Mouse (Mus musculus) kidney, embryonic 15.5 days (tissue): ENCODE measurements at regions not wholly inside any gene's neighbourhood (a gene's known extent, or its start where the extent isn't known, plus 50 kb on each side); places are given as distances from the start of the nearest gene placed in this dataset.
A peak's percentile ranks its signal among the peaks of the same experiment; 100 is the strongest.

Experiments
- ATAC-seq: fragments of 200-750 bp; cut with Nextera tagmentation; replicated peaks from 2 replicates; pipeline ENCODE4 v1.8.0; 2017; ENCODE audit warnings: moderate TSS enrichment; ENCODE audit not compliant: low FRiP score
- H3K27ac ChIP-seq: fragments of 300-500 bp; sonication (generic); 2 replicates; pipeline ENCODE4 v1.5.1; 2015; ENCODE audit warnings: mild to moderate bottlenecking, inconsistent platforms
- H3K27me3 ChIP-seq: fragments of 300-500 bp; sonication (generic); 2 replicates; pipeline ENCODE4 v1.6.1; 2015; ENCODE audit warnings: inconsistent platforms
- H3K36me3 ChIP-seq: fragments of 300-500 bp; sonication (generic); 2 replicates; pipeline ENCODE4 v1.6.1; 2015; ENCODE audit warnings: inconsistent platforms
- H3K4me1 ChIP-seq: fragments of 300-500 bp; sonication (generic); 2 replicates; pipeline ENCODE4 v1.6.1; 2015; ENCODE audit warnings: inconsistent platforms
- H3K4me2 ChIP-seq: fragments of 300-500 bp; sonication (generic); 2 replicates; pipeline ENCODE4 v1.6.1; 2015; ENCODE audit warnings: moderate library complexity, mild to moderate bottlenecking, inconsistent platforms
- H3K4me3 ChIP-seq: fragments of 300-500 bp; sonication (generic); replicated peaks from 2 replicates; pipeline ENCODE4 v1.5.1; 2015; ENCODE audit warnings: mild to moderate bottlenecking, inconsistent platforms
- H3K9ac ChIP-seq: fragments of 300-500 bp; sonication (generic); 2 replicates; pipeline ENCODE4 v1.6.1; 2015; ENCODE audit warnings: mild to moderate bottlenecking, inconsistent platforms
- H3K9me3 ChIP-seq: fragments of 300-500 bp; sonication (generic); replicated peaks from 2 replicates; pipeline ENCODE4 v1.6.1; 2016; ENCODE audit warnings: inconsistent platforms
- WGBS: fragments of 180-500 bp; shearing (Covaris S2); methylation state at CpG from one replicate; pipeline ENCODE4 v1.1.7; 2015; ENCODE audit warnings: mixed read lengths; 5-methylcytosine and 5-hydroxymethylcytosine counted together

- WGBS = 74% methylated on average over 1 of the region's 1 CpGs
Observed at GRCm38 (mm10) chr1:19528871-19529270, 320.2 kb downstream of the Tfap2b start.

DNA sequence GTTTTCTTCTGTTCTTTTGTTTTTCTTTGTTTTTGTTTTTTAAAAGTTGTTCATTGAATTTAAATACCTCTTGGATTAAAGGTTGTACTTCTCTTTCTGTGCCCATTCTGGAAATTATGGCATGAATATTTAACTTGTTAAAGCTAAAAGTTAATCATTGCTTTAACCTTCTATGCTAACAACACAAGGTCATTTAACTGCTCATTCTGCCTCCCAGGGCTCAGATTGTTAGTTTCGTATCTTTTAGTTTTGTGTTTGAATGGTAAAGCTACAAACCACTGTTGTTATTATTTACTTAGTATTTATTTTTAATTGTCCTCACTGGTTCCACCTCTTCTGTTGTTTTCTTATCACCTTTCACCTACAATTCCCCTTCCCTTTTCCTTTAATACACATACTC is 322.7 kb downstream of the Tfap2b start:
- Histone ChIP-seq H3K4me3 (no peak overlapping the region), H3K36me3 (no peaks in the 10 kb centered on the region), H3K4me1 (no peaks in the 10 kb centered on the region), H3K9ac (no peak overlapping the region), H3K27me3 (no peaks in the 10 kb centered on the region), H3K9me3 (no peaks in the 10 kb centered on the region), H3K4me2 (no peak overlapping the region), H3K27ac (peak overlapping the region; percentile 62; the same call in 1 of the 2 replicates)
- WGBS = 55% methylated on average over 1 of the region's 1 CpGs
- no peak for ATAC-seq

More at GRCm38 (mm10) chr1:19528871-19529270, 320.2 kb downstream of the Tfap2b start:
- H3K36me3 ChIP-seq = no peaks in the 10 kb centered on the region
- no peak for ATAC-seq
- no peak overlapping the region for H3K4me3 ChIP-seq
- H3K9me3 ChIP-seq = no peaks in the 10 kb centered on the region
- H3K27ac ChIP-seq = no peak overlapping the region
- H3K27me3 ChIP-seq = no peaks in the 10 kb centered on the region
- H3K4me1 ChIP-seq = no peaks in the 10 kb centered on the region
- H3K9ac ChIP-seq = no peak overlapping the region
- H3K4me2 ChIP-seq = no peak overlapping the region

DNA sequence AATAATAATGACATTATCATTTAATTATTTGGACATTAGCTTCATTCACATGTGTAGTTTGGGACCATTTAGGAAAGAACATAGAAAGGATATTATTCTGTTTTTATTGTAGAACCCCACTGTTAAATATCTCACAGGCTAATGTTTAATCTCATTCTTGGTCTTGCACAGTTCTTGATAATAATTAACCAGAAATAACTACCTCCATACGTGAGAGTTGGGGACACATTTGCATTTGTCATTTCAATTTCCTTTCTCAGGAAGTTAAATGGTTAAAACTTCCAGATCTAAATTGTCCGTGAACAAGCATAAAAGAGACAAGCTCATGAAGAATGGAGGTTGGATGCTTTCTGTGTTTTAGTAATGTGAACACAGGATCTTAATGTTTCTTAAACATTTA is 326.3 kb downstream of the Tfap2b start:
- no peak overlapping the region for H3K4me3 ChIP-seq
- H3K9ac ChIP-seq = no peak overlapping the region
- H3K27me3 ChIP-seq = no peaks in the 10 kb centered on the region
- peak; percentile 71; the same call in 1 of the 2 replicates for ATAC-seq
- H3K27ac ChIP-seq = 0 out of 2 replicates have a peak overlapping the region, but pooled peaks have one; percentile 41
- WGBS = 23% methylated on average over 2 of the region's 2 CpGs
- H3K4me2 ChIP-seq = no peak overlapping the region
- H3K4me1 ChIP-seq = no peaks in the 10 kb centered on the region
- no peaks in the 10 kb centered on the region for H3K36me3 ChIP-seq
- no peaks in the 10 kb centered on the region for H3K9me3 ChIP-seq

DNA sequence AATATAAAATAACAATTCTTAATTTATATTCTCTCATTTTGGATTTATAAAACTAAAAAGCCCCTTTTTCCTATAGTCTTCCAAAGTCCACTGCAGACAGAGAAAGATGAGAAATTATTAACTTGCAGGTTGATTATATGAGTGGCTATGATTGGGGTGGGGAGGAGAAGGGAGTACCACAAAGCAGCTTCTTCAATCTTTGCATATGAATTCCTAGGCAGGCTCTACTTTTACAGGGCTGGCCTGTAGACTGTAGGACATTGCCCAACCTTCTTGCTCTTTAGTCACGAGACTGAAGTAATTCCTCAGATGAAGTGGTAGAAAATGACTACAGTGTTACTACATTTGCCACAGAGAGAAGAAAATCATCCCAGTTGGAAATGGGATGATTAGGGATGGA is 334.3 kb downstream of the Tfap2b start:
- 63% methylated on average over 1 of the region's 1 CpGs for WGBS
- no peaks in the 10 kb centered on the region for H3K4me1 ChIP-seq
- no peak overlapping the region for H3K4me3 ChIP-seq
- H3K27me3 ChIP-seq = no peaks in the 10 kb centered on the region
- H3K9ac ChIP-seq = no peak overlapping the region
- no peak overlapping the region for H3K4me2 ChIP-seq
- H3K36me3 ChIP-seq = no peaks in the 10 kb centered on the region
- H3K27ac ChIP-seq = no peak overlapping the region
- H3K9me3 ChIP-seq = no peaks in the 10 kb centered on the region
- no peak for ATAC-seq

- Histone ChIP-seq H3K9ac (no peak overlapping the region), H3K36me3 (no peaks in the 10 kb centered on the region), H3K4me3 (no peak overlapping the region), H3K4me2 (no peak overlapping the region), H3K27me3 (no peaks in the 10 kb centered on the region), H3K9me3 (no peaks in the 10 kb centered on the region), H3K4me1 (no peaks in the 10 kb centered on the region), H3K27ac (no peak overlapping the region)
- ATAC-seq = no peak
- 60% methylated on average over 3 of the region's 3 CpGs for WGBS
Observed at GRCm38 (mm10) chr1:19565755-19566154, 357.0 kb downstream of the Tfap2b start.

GRCm38 (mm10) chr1:19583071-19584034 is 374.6 kb downstream of the Tfap2b start:
- no peaks in the 10 kb centered on the region for H3K36me3 ChIP-seq
- WGBS = 64% methylated on average over 12 of the region's 12 CpGs
- H3K4me2 ChIP-seq = no peak overlapping the region
- H3K4me1 ChIP-seq = no peaks in the 10 kb centered on the region
- H3K27me3 ChIP-seq = no peaks in the 10 kb centered on the region
- ATAC-seq = no peak
- H3K27ac ChIP-seq = no peak overlapping the region
- H3K4me3 ChIP-seq = no peak overlapping the region
- no peaks in the 10 kb centered on the region for H3K9me3 ChIP-seq
- no peak overlapping the region for H3K9ac ChIP-seq

DNA sequence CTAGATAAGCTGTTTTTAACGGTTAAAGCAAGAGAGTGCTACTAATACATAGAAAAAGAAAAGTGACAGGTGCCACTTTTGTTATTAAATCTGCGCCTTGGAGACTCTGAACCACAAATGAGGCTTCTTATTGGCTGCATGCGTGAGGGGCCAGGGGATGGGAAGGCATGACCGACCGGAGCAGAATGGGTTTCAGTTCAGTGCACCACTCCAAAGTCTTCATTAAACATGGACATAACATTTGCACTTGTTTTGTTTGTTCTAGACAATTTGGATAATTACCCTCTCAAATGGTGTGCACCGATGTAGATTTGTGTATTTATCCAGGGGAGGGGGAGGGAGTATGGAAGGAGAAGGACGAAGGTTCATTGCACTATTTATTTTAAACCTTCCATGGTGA is 396.8 kb downstream of the Tfap2b start:
- Histone ChIP-seq H3K4me1 (no peaks in the 10 kb centered on the region), H3K9ac (no peak overlapping the region), H3K4me2 (no peak overlapping the region), H3K36me3 (no peaks in the 10 kb centered on the region), H3K27ac (no peak overlapping the region), H3K27me3 (no peaks in the 10 kb centered on the region), H3K4me3 (no peak overlapping the region), H3K9me3 (no peaks in the 10 kb centered on the region)
- WGBS = 59% methylated on average over 7 of the region's 7 CpGs
- peak; percentile 71 for ATAC-seq

DNA sequence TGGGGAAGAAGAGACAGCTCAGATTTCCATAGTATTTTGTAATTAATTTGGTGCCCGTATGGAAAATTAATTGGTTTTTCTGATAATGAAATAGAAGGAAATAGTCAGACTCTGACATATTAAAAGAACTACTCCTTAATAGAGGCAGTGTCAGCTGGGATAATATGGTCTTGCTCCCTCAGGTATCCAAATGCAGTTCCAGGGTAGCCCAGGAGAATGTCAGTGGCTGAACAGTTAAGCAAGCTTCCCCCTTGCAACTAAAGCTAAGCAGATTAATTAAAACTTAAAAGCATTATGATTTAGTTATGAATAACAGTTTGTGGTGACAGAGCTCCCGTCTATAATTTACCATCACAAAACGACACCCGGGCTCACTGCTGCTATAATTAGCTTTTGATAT is 407.0 kb downstream of the Tfap2b start:
- H3K9me3 ChIP-seq = no peaks in the 10 kb centered on the region
- WGBS = 74% methylated on average over 4 of the region's 4 CpGs
- H3K4me3 ChIP-seq = no peak overlapping the region
- no peaks in the 10 kb centered on the region for H3K27me3 ChIP-seq
- no peak for ATAC-seq
- H3K4me1 ChIP-seq = no peaks in the 10 kb centered on the region
- no peak overlapping the region for H3K4me2 ChIP-seq
- no peak overlapping the region for H3K9ac ChIP-seq
- H3K36me3 ChIP-seq = no peaks in the 10 kb centered on the region
- no peak overlapping the region for H3K27ac ChIP-seq

DNA sequence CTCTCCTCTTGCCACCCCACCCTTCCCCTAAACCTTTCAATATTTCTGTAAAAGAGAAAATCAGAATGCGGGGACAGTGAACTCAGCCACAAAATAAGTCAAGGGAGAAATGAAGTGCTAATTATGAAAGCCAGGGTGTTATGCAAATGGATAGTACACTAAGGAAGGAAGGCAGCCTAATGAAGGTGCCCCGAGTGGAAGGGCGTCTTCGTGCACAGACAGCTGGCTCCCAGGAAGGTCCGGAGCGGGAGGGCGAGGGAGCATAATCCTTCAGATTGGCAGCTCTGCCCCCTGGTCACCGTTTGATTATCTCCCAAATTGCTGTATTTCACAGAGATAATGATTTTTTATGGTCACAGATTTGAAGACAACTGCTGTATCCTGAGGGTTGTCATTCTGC is 430.4 kb downstream of the Tfap2b start:
- Histone ChIP-seq H3K4me2 (no peak overlapping the region), H3K27me3 (no peaks in the 10 kb centered on the region), H3K9ac (no peak overlapping the region), H3K9me3 (no peaks in the 10 kb centered on the region), H3K4me1 (no peaks in the 10 kb centered on the region), H3K4me3 (no peak overlapping the region), H3K27ac (no peak overlapping the region), H3K36me3 (no peaks in the 10 kb centered on the region)
- no peak for ATAC-seq
- WGBS = 79% methylated on average over 8 of the region's 8 CpGs

DNA sequence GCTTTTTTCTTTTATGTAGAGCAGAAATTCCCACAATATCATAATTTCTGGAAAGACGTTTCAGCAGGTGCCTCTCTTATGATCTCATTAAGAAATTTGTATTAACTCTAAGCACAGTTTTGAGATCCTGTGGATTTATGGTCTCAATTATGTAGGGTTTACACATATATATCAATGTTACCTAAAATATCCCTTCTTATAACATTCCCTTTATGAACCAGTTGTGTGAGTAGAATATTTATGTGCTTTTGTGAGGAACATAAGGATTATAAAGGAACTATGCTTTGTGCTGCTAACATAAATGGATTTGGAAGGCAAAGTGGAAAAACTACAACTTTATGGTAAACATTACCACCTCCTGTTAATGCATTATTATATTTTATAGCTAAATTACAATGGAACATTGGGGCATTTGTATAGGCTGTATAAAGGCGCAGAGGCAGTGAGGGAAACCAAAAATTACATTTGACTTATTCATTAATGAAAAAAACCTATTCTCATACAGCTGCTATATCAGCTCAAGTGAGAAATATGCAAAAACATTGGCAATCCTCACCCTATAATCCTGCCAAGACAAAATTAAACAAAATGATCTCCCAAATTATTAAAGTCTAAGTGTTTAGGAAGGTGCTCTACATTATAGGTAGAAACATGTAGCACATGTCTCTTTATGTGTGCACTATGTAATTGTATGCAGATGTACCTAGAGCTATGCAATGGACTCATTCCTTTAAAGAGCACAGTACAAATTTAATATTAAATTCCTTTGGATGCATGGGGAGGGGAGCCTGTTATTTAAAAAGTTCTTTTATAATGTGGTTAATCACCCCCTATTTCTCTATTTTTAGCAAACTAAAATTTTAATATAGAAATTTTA is 439.2 kb downstream of the Tfap2b start:
- no peak overlapping the region for H3K9ac ChIP-seq
- no peak overlapping the region for H3K4me2 ChIP-seq
- H3K27me3 ChIP-seq = no peaks in the 10 kb centered on the region
- H3K36me3 ChIP-seq = no peaks in the 10 kb centered on the region
- no peak overlapping the region for H3K27ac ChIP-seq
- no peaks in the 10 kb centered on the region for H3K9me3 ChIP-seq
- no peak for ATAC-seq
- H3K4me3 ChIP-seq = no peak overlapping the region
- no peaks in the 10 kb centered on the region for H3K4me1 ChIP-seq
- 83% methylated on average over 2 of the region's 2 CpGs for WGBS

GRCm38 (mm10) chr1:19662142-19662541 is 453.4 kb downstream of the Tfap2b start:
- ATAC-seq = no peak
- WGBS = 84% methylated on average over 5 of the region's 5 CpGs
- H3K4me3 ChIP-seq = no peak overlapping the region
- H3K36me3 ChIP-seq = no peaks in the 10 kb centered on the region
- H3K4me1 ChIP-seq = no peaks in the 10 kb centered on the region
- H3K27me3 ChIP-seq = no peaks in the 10 kb centered on the region
- no peak overlapping the region for H3K9ac ChIP-seq
- H3K9me3 ChIP-seq = no peaks in the 10 kb centered on the region
- H3K27ac ChIP-seq = no peak overlapping the region
- no peak overlapping the region for H3K4me2 ChIP-seq

DNA sequence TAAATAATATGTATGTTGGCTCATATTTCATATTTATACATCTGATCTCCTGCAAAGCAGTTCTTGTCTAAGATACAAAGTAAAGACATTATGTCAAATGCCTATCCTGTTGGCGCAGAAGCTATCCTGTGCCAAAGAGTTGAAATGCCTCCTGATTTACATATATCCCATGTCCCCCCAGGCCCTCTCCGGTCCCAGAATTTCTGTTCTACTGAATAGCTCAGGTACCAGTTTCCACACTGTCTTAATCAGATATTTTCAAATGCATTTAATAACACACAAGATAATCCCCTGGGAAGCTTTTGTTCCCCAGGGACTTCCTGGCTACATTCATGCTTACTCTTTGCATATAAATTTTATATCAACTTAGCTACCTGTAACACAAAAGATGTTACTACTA is 454.1 kb downstream of the Tfap2b start:
- 93% methylated on average over 2 of the region's 2 CpGs for WGBS
- no peaks in the 10 kb centered on the region for H3K36me3 ChIP-seq
- no peak overlapping the region for H3K27ac ChIP-seq
- no peak overlapping the region for H3K4me2 ChIP-seq
- no peaks in the 10 kb centered on the region for H3K9me3 ChIP-seq
- no peaks in the 10 kb centered on the region for H3K4me1 ChIP-seq
- no peak overlapping the region for H3K9ac ChIP-seq
- H3K27me3 ChIP-seq = no peaks in the 10 kb centered on the region
- H3K4me3 ChIP-seq = no peak overlapping the region
- ATAC-seq = no peak
